Mouse (Mus musculus) brown adipose tissue, adult 24 weeks (tissue): ENCODE results near the gene Tdg. TPM values are rescaled to one million over a fixed set of nuclear protein-coding genes. Genes with fewer than 3 reads are reported as not detected.

Experiments used
- H3K27ac ChIP-seq: fragments of 200-500 bp; replicated peaks from 2 replicates; pipeline ENCODE4 v1.5.1; 2012; ENCODE audit warnings: low read depth, mild to moderate bottlenecking, low read length
- H3K4me1 ChIP-seq: fragments of 200-500 bp; 2 replicates; pipeline ENCODE4 v1.6.1; 2012; ENCODE audit warnings: low read length, mixed read lengths; ENCODE audit not compliant: control insufficient read depth, insufficient read depth, insufficient read length
- H3K4me3 ChIP-seq: fragments of 200-500 bp; 2 replicates; pipeline ENCODE4 v1.5.1; 2012; ENCODE audit warnings: low read depth, mild to moderate bottlenecking, low read length, moderate library complexity; ENCODE audit not compliant: insufficient read depth
- polyA plus RNA-seq: library from polyadenylated mRNA; stranded (reverse); fragments of >200 nt; gene quantifications from 2 replicates; pipeline ENCODE4 v1.2.4, GENCODE M21; 2012; ENCODE audit not compliant: missing spikeins, insufficient read depth, insufficient read length

The Tdg gene
- polyA plus RNA-seq, 1 experiment, result 7.6 TPM

DNA sequence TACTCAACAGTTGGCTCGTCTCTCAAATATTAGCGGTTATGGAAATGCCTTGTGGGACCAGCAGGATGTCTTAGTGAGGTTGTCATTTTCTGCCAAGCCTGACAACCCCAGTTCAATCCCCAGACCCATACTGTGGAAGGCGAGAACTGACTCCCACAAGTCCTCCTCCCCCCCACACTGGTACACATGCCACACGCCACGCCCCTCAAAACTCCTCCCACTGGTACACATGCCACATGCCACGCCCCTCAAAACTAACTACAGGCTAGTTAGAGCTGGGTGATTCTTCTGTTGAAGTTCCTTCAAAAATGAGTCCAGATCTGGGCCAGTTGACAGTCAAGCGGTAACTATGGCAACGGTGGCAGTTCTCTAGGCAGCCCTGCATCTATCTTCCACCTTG, 16.5 kb downstream of the Tdg start:
- Histone ChIP-seq H3K4me3 (no peak overlapping the region), H3K27ac (no peak overlapping the region), H3K4me1 (no peaks in the 10 kb centered on the region)

DNA sequence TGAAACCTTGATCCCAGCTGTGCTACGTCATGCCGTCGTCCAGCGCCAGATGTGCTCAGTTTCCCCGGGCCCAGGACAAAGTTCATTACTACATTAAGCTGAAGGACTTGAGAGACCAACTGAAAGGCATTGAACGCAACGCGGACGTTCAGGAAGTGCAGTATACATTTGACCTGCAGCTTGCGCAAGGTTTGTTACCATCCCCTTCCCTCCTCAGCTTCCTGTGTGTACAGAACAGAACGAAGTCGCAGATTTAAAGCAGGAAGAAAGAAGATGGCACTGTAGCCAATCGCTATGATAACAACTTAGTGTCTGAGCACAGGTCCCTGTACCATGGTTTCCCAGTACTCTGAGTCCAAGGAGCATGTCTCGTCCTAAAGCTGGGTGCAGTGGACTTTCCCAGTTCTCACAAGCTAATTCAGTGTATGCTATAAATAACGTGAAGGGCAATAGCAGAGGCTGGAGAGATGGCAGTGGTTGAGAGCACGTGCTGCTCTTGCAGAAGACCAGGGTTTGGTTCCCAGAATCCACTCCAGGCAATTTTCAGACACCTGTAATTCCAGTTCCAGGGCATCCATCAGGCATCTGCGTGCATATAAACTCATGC, 17.7 kb downstream of the Tdg start:
- Histone ChIP-seq H3K4me3 (no peak overlapping the region), H3K4me1 (no peaks in the 10 kb centered on the region), H3K27ac (no peak overlapping the region)

GRCm38 (mm10) chr10:82651221-82651620, 21.6 kb downstream of the Tdg start:
- Histone ChIP-seq H3K4me1 (no peaks in the 10 kb centered on the region), H3K27ac (no peak overlapping the region), H3K4me3 (no peak overlapping the region)

DNA sequence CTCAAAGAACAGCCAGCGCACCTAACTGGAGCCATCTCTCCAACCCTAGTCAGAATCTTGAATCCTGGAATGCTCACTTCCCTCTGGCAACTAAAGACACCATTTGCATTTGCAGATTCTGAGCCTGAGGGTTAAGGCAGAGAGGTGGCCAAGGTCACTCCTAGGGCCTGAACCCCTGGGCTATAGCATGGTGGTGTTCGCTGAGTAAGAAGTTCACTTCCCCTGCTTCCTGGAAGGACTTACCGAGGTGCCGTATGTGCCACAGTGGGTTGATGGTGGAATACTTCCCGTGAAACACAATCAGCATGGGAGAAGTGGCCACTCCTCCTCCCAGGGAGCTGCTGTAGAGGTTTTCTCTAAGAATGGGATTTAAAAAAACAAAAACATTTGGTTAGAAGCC, 23.0 kb downstream of the Tdg start:
- Histone ChIP-seq H3K4me3 (no peak overlapping the region), H3K4me1 (no peaks in the 10 kb centered on the region)

GRCm38 (mm10) chr10:82654581-82654980, 25.0 kb downstream of the Tdg start:
- no peak overlapping the region for H3K27ac ChIP-seq
- H3K4me3 ChIP-seq, result no peak overlapping the region
- no peaks in the 10 kb centered on the region for H3K4me1 ChIP-seq

More for the DNA sequence above, 23.0 kb downstream of the Tdg start:
- no peak overlapping the region for H3K27ac ChIP-seq

GRCm38 (mm10) chr10:82661820-82662219, 32.2 kb downstream of the Tdg start:
- Histone ChIP-seq H3K4me3 (no peak overlapping the region), H3K27ac (no peak overlapping the region), H3K4me1 (no peaks in the 10 kb centered on the region)

DNA sequence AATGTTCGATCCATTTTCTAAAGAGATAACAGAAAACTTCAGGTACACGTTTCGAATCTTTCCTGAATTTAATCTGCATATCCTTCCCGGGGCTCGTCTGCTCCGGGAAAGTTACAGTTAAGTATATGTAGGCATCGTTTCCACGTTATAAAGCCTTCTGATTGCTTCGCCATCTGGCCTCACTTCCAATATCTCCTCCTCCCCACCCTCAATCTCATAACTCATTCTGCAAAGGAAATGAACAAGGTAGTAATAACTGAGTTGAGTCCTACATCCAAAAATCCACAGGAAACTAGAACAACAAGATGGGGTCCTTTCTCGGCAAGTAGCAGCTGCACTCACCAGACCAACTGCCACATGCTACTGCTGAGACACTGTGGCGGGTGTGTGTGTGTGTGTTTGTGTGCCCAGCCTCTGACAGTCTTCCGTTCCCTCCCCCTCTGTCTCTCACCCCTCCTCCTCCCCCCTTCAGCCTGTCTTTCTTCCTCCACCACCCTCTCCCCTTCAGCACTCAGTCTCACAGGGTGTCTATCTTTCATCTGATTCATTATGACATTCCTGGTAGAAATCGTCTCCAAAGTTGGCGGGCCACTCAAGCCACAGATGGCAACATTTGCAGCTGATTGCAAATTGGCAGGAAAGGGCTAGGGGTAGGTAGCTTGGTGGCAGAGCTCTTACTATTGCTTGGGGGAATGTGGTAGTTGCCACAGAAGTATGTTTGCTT, 32.8 kb downstream of the Tdg start:
- H3K27ac ChIP-seq, result no peak overlapping the region
- no peaks in the 10 kb centered on the region for H3K4me1 ChIP-seq

GRCm38 (mm10) chr10:82663289-82663688, 33.7 kb downstream of the Tdg start:
- Histone ChIP-seq H3K4me3 (no peak overlapping the region), H3K4me1 (no peaks in the 10 kb centered on the region), H3K27ac (no peak overlapping the region)

More for the DNA sequence above, 32.8 kb downstream of the Tdg start:
- H3K4me3 ChIP-seq, result no peak overlapping the region

DNA sequence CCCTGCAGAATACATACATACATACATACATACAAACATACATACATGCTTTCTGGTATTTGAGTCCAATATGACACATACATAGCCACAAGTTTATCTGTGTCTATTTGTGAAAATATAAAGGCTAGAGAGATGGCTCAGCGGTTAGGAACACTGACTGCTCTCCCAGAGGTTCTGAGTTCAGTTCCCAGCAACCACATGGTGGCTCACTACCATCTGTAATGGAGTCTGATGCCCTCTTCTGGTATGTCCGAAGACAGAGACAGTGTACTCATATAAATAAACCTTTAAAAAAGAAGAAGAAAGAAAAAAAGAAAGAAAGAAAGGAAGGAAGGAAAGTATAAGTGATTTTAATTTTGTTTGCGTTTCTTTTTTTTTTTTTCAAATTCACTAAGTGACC, 36.3 kb downstream of the Tdg start:
- Histone ChIP-seq H3K27ac (no peak overlapping the region), H3K4me1 (no peaks in the 10 kb centered on the region), H3K4me3 (no peak overlapping the region)

DNA sequence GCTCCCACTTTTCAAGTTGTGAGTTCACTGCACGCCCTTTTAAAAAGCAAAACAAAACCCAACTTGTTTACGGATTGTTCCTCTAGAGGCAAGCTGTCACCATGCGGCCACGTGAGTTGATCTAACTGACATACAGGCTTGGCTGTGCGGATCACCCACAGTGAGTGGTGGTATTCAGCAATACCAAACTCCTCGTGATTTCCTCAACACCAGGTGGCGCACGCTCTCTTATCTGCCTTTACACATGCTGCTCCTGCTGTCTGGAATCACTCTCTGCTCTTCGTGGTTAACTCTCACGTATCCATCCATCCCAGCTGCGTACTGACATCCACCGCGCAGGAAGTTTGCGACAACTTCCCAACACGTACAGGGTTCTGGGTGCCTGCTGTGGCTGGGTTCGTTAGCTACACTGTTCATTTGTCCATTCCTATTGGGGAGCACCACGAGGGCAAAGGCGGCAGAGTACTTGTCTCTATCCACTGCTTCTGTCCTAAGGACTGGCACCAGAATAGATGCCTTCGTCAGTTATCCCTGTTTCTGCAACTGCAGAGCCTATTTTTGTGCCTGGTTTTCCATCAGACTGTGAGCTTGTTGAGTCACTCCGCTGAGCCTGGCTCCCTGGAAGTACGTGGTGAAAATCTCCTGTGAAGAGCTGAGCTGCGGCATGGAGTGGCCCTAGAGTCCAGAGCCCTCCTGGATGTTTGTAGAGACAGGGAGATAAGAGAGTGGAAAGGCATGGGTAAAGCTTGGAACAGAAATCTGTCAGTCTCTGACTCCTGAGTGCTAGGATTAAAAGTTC, 37.0 kb downstream of the Tdg start:
- H3K4me1 ChIP-seq, result no peaks in the 10 kb centered on the region
- no peak overlapping the region for H3K27ac ChIP-seq
- H3K4me3 ChIP-seq, result no peak overlapping the region

GRCm38 (mm10) chr10:82670205-82670604, 40.6 kb downstream of the Tdg start:
- Histone ChIP-seq H3K27ac (no peak overlapping the region), H3K4me3 (no peak overlapping the region), H3K4me1 (no peaks in the 10 kb centered on the region)

DNA sequence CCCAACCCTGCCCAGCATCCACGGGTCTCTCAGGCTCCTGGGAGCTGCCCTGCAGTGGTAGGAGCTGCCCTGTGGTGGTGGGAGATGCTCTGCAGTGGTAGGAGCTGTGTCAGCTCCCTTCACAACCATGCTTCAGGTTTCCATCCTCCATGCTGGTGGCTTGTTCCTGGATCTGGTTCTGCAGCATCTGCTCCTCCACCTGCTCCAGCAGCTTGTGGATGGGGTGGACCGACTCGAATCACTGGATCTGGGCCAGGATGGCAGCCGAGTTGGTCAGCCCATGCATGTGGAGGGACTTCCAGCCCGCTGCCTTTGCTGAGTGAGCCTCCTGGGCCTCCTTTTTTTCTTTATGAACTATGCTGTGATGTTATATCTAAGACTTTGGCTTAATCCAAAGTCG, 47.3 kb downstream of the Tdg start:
- no peak overlapping the region for H3K27ac ChIP-seq
- no peaks in the 10 kb centered on the region for H3K4me1 ChIP-seq
- H3K4me3 ChIP-seq, result no peak overlapping the region

DNA sequence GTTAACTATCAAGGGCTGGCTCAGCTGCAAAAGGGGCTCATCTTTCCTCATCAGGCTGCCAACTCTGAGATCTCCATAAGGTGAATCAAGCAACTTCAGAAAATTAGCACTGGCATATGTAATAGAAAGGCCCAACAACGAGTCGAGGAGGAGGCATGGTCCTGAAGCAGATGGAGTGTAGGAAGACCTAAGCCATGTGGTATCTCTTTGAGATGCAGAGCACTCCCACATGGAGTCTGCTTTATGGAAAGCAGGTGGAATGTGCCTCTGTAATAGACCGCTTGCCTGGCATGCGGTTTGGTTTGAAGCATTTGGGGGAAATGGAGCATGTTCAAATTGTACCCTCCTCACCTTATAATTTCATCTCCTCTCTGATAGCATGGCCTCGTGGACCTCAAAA, 51.1 kb downstream of the Tdg start:
- Histone ChIP-seq H3K4me3 (no peak overlapping the region), H3K27ac (no peak overlapping the region), H3K4me1 (no peaks in the 10 kb centered on the region)

- Histone ChIP-seq H3K4me1 (no peaks in the 10 kb centered on the region), H3K4me3 (no peak overlapping the region), H3K27ac (no peak overlapping the region)
Measured at GRCm38 (mm10) chr10:82681639-82682038, 52.0 kb downstream of the Tdg start.

DNA sequence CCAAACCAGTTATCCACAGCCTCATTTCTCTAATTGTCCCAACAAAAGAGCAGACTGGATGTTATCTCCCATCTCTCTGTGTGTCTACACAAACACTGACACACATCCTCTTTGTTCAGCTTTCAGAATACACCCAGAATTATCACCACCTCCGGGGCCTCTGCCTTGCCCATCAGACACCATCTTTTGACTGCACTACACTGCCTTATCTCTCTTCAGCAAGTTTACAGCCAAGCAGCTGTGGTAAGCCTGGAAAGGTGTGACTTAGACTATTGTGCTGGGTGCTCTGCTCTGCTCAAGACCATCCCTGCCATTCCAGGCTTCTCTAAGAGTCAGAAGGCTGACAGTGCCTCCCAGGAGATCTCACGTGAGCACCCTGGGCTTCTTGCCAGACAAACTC, 55.8 kb downstream of the Tdg start:
- no peak overlapping the region for H3K27ac ChIP-seq
- H3K4me1 ChIP-seq, result no peaks in the 10 kb centered on the region
- no peak overlapping the region for H3K4me3 ChIP-seq
